Mouse (Mus musculus): ENCODE data around the gene Strc. TPM values are rescaled to one million over a fixed set of nuclear protein-coding genes. Genes with fewer than 3 reads are reported as not detected.
A peak's percentile ranks its signal among the peaks of the same experiment; 100 is the strongest.
"Not testable (repeated sequence)": the region's sequence is repeated elsewhere in the genome, so short reads cannot be mapped to it uniquely, and the experiment has no call there.

The Strc gene
- not detected for total RNA-seq (2021)

DNA sequence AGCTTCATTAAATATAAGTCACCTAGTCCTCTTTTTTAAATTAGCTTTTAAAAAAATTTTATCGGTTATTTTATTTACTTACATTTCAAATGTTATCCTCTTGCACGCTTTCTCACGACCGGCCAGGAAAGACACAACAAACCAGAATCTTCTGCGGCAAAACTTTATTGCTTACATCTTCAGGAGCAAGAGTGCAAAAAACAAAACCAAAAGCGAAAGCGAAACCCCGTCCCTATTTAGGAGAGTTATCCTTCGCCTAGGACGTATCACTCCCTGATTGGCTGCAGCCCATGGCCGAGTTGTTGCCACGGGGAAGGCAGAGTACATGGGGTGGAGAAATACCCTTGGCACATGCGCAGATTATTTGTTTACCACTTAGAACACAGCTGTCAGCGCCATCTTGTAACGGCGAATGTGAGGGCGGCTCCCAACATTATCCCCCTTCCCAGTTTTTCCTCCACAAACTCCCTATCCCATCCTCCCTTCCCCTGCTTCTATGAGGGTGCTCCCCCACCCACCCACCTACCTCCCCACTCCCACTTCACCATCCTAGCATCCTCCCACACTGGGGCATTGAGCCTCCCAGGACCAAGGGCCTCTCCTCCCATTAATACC lies at the start of gene Strc:
Strc (minus strand) TSS at position 208 of the 615 bp plus-strand sequence.
- intact Hi-C loops (cut with DNase I); DNase-seq: not testable (repeated sequence)

DNA sequence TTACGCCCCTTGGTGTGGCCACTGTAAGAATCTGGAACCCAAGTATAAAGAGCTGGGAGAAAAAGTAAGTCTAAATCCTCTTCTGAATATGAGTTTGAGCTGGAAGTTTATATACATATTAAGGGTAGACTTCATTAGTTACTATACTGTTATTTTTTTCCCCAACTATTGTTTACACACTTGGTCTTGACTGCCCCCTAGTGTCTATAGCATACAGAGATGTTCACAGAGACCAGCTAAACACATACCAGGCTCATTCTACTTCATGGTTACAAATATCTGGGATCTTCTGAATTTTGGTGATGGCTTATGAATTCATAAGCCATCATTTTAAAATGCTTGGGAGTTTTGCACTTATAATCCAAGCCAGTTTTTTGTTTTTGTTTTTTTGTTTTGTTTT lies 47.9 kb upstream of the Strc start:
- no peak for DNase-seq
- intact Hi-C loops (cut with DNase I), result no loop called here

DNA sequence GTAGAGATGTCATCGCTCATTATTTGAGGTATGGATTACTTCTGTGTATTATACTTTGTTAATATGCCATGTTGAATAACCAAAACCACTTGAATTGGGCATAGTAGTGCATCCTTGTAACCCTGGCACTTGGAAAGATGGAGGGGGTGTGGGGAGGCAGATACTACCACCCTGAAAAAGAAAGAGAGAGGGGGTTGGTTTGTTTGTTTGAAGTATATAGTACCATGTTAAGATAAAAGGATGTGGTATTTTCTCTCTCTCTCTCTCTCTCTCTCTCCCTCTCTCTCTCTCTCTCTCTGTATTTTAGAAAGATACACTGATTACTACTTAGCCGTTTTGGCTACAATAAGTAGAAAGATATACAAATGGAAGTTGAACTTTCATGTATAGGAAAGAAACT lies 38.9 kb upstream of the Strc start:
- no peak for DNase-seq
- intact Hi-C loops (cut with DNase I), result no loop called here

DNA sequence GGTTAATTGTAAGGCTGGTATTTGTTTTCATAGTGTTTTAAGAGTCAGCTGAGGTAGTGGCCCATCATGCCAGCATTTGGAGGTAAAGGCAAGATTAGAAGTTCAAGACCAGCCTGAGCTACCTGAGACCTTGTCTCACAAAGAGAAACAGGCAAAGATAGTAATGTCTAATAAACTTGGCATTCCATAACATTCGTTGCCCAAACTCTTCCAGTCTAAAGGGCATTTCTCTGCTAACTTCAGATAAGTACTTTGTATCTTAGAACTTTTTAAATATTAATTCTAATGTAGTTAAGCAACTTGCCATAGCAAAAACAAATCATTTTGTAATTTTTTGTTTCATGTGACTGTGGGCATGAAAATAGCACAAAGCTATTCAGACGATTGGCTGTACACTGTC lies 36.2 kb upstream of the Strc start:
- intact Hi-C loops (cut with DNase I), result no loop called here
- DNase-seq, result no peak

- DNase-seq, result no peak
- intact Hi-C loops (cut with DNase I), result no loop called here
These were observed 31.5 kb upstream of the Strc start for GRCm38 (mm10) chr2:121418476-121418875.

- intact Hi-C loops (cut with DNase I), result no loop called here
- DNase-seq, result no peak
These were observed 29.4 kb upstream of the Strc start for GRCm38 (mm10) chr2:121416356-121416755.

- no peak for DNase-seq
- intact Hi-C loops (cut with DNase I), result no loop called here
These were observed 28.6 kb upstream of the Strc start for GRCm38 (mm10) chr2:121415591-121415990.

DNA sequence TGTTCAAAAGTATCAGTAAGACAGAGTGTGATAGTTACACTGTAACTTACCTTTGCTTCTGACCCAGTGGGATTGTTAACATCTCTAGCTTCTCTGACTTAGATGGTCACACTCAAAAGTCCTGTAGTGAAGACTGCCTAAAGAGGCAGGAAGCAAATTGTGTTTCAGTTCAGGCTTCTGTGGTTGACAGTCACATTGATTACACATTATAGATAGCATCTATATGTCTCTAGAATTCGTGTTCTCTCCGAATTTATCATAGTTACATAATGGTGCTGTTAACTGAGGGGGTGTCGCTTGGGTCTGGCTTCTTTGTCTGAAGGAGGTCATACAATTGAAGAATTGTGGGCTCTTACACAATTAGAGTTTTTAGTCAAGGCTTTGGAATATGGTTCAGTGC lies 28.1 kb upstream of the Strc start:
- DNase-seq, result no peak
- intact Hi-C loops (cut with DNase I), result no loop called here

DNA sequence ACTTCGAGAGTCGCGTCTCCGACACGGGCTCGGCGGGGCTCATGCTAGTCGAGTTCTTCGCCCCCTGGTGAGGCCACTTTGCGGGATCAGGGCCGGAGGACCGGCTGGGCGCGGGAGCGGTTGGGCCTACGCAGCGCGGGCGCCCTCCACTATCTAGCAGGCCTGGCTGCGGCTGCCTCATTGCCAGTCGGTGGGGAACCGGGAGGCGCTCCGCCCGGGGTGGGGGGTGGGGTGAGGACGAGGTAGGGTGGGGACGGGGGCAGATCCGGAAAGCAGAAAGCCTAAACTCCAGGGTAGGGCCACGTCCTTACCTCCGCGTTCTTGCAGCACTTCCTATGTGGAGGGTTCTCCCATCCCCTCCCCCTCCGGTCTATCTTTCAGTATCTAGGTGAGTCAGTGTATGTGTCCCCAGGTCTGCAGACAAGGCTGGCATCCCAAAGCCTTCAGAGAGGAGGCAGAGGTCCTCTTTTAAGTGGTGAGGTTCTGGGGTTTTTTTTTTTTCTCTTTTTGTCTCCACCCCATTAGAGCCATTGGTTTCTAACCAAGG lies 27.2 kb upstream of the Strc start:
- intact Hi-C loops (cut with DNase I), result no loop called here
- DNase-seq, result no peak

DNA sequence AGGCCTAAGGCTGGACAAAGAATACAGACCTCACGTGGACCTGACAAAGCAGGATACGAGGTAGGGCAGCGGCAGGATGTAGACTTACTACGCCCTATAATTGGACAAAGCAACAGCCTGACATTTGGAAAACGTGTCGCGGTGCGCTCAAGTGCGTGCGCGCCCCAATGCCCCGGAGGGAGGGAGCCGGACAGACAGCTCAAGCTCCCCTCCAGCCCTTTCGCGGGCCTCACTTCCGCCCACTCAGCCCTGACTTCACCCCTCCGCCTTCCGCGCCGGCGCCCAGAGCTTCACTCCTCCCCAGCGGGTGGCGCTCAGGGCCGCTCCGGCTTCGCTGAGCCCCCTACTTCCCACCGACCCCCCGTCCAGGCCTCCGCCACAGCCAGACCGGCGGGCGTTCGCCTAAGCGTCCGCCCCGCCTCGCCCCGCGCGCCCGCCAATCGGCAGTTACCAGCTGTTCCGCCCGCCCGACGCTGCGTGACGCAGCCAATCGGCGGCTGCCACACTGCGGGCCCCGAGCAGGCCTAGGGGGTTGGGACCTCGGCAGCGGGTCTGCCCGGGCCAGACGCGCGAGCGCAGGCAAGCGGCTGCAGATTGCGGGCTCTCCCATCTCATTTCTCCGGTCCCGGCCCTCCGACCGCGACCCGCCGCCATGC lies 26.5 kb upstream of the Strc start, which contains the start of the genes Pdia3 and Catsper2:
Pdia3 (plus strand) TSS at position 389 of the 656 bp plus-strand sequence.
Catsper2 (minus strand) TSS at position 406 of the 656 bp plus-strand sequence.
- DNase-seq, result peak; percentile 97
- intact Hi-C loops (cut with DNase I), result no loop called here

GRCm38 (mm10) chr2:121412843-121413386 lies 25.9 kb upstream of the Strc start:
- intact Hi-C loops (cut with DNase I), result no loop called here
- DNase-seq, result no peak

- intact Hi-C loops (cut with DNase I), result no loop called here
- DNase-seq, result peak; percentile 18
These were observed 21.2 kb upstream of the Strc start for GRCm38 (mm10) chr2:121408160-121408559.

GRCm38 (mm10) chr2:121403296-121403695 lies 16.3 kb upstream of the Strc start:
- intact Hi-C loops (cut with DNase I), result no loop called here
- DNase-seq, result no peak

DNA sequence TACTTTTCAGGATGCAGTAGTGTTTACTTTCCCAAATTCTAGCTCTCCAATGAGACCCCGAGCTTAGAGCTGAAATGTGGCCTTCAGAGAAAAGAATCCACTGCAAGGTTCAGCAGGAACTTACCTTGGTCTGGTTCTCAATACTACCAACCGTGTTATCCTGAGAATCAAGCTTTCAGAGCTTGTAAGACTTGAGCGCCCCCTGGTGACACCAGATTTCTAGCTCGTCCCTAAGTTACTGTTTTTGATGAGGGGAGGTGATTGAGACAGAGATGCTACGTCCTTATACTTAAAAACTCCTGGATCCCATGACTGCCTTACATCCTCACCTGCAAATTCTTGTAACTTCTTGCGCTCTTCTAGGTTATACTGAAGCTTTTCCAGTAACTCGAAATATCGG lies 9.7 kb upstream of the Strc start:
- DNase-seq, result peak; percentile 91
- intact Hi-C loops (cut with DNase I), result loop anchor here (10.0 kb wide), 1 partner anchor 222 kb away; the partner anchor contains the start of genes Tubgcp4 and Zscan29

DNA sequence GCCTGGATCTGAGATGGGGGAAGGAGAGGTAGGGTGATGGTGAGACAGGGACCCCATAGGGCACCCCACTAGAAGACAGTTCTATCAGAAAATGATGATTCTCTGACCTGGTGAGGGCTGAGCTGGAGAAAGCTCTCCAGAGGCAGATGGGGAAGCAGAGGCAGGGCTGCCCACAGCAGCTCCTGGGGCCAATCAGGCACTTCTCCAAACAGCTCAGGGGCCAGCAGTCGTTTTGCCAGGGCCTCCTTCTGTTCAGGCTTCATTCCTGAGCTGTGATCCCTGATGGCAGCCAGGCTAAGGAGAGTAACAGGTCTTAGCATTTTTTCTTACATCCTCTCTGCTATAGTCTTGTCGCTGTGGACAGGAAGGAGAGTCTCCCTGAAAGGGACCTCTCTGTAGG lies 12.2 kb downstream of the Strc start:
- intact Hi-C loops (cut with DNase I), result no loop called here

GRCm38 (mm10) chr2:121372266-121372665 lies 14.7 kb downstream of the Strc start:
- intact Hi-C loops (cut with DNase I), result no loop called here
- DNase-seq, result no peak

More for the DNA sequence above, 12.2 kb downstream of the Strc start:
- DNase-seq, result no peak

DNA sequence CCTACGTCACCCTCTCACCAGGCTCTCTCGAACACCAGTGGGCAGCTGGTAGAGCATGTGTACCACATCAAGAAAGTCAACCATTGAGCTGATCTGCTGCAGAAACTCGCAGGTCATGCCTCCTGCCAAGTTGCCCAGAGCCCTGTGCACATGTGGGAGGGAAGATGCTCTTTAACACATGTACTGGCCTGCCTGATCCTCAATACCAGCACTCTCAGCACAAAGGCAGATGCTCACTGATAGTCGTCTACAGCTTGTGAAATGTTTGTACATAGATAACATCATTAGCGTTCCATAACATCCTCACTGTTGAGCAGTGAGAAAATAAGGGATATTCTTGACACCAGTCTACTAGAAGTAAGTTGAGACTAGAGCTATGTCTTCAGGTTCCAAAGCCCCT lies 16.0 kb downstream of the Strc start:
- intact Hi-C loops (cut with DNase I), result no loop called here
- no peak for DNase-seq

- peak; percentile 85 for DNase-seq
- intact Hi-C loops (cut with DNase I), result no loop called here
These were observed 18.1 kb downstream of the Strc start for GRCm38 (mm10) chr2:121368831-121369230.

- intact Hi-C loops (cut with DNase I), result no loop called here
- no peak for DNase-seq
These were observed 23.3 kb downstream of the Strc start for GRCm38 (mm10) chr2:121363656-121364055.

DNA sequence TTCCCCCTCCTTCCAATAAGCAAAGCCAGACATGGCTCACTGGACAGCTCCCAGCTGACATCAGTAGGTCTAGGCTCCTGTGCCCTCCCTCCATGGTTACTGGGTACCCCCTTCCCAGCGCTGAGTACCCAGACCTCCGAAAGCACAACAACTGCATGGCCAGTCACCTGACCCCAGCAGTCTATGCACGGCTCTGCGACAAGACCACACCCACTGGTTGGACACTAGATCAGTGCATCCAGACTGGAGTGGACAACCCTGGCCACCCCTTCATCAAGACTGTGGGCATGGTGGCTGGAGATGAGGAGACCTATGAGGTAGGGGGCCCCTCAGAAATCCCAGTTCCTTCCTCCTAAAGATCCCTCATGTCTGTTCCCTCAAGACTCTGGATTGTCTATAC lies 27.5 kb downstream of the Strc start:
- DNase-seq, result no peak
- intact Hi-C loops (cut with DNase I), result no loop called here

- DNase-seq, result peak; percentile 62
- intact Hi-C loops (cut with DNase I), result no loop called here
These were observed 28.6 kb downstream of the Strc start for GRCm38 (mm10) chr2:121358381-121358780.

GRCm38 (mm10) chr2:121357961-121358360 lies 29.0 kb downstream of the Strc start:
- intact Hi-C loops (cut with DNase I), result no loop called here
- no peak for DNase-seq
